Mouse (Mus musculus) adrenal gland, adult (tissue): ENCODE data around the gene Ankrd36.

Experiments used
- DNase-seq, 2 experiments: peaks; one replicate each; pipeline ENCODE4 v3.0.0; 2022 to 2023; ENCODE audit warnings: low spot score in 1 of 2; ENCODE audit not compliant: inconsistent age in 2 of 2

Ankrd36 gene

DNA sequence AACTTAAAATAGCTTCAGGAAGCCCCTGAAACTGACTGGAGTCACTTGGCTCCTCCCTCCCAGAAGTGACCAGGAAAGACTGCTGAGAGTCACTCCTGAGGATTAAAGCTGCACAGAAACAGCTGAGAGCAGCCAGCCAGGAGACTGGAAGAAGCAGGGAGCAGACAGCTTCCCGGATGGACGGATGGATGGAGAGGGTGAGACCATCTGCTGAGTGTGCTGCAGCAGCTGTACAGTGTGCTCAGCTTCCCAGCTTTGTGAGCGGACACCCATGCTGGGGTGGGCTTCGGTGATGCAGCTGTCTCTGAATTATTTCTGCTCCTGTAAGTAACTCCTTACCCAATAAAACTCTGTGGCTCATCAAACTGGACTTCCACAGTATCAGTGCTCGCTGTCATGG, 162.9 kb downstream of the Ankrd36 start:
- DNase-seq: no peak

DNA sequence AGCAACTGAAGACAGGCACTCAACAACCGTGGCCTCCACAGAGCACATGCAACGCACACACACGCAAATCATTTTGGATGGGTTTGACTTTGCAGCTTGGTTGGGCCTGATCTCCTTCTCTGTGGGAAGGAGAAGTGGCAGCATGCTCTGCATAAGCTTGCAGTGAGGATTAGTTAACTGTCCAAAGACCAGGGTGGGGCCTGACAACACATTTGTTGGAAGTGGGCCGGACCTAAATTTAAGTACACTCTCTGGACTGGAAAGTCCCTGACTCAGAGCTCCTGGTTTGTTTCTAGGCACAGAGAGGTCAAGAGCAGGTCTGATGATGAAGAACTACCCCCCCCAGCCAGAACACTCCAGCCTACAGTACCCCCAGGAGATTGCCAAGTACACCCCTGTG, 164.8 kb downstream of the Ankrd36 start:
- DNase-seq: peak in 1 of 2 experiments; percentile 62

DNA sequence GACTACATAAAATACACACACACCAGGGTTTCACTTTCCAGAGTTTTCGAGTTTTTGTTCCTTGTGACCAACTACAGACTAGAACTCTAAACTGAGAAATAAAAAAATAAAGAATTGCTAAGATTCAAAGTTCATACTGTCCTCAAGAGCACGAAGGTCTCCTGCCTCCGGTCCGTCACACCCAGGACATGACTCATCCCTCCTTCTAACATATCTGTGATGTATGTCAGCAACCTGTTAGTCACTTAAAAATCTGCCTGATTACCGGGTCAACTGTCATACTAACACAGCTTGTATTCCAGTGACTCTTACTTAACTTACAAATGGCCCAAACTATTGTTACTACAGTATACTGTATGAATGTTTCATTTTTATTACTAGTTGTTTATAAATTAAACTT, 167.7 kb downstream of the Ankrd36 start:
- peak; percentile 62 to 81 for DNase-seq
